Mouse (Mus musculus) CH12.LX (cell line): ENCODE measurements around the gene Schip1.

Experiments used
- ELF1 ChIP-seq: IDR thresholded peaks from 2 replicates; pipeline ENCODE4 v1.6.1; 2014; ENCODE audit warnings: low read depth, mild to moderate bottlenecking, inconsistent platforms, low read length, improper control_type of control experiment
- POLR2A ChIP-seq: IDR thresholded peaks from 2 replicates; pipeline ENCODE4 v1.6.1; 2011; ENCODE audit warnings: low read depth, mild to moderate bottlenecking, improper control_type of control experiment, low read length

DNA sequence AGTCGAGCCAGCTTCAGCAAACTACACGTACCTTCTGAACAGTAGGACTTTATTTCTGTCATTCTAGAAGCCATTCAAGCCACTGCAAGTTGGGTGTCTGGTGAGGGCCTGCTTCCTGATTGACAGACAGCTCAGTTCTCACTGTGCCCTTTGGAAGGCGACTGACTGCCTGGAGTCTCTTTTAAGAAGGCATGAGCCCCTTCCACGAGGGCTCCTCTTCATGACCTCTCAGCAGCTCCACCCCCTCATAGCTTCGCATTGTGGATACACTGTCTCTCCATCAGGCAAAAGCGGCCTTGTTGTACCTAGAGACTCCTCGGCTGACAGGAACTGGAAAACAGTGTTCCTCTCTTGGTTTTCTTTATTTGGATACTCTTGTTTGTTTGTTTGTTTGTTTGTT is 504.1 kb downstream of the Schip1 start:
- no peak for TF ChIP-seq ELF1
- no peak for TF ChIP-seq POLR2A
